Mouse (Mus musculus) stomach, embryonic 15.5 days (tissue): Measurements from ENCODE around the gene 1700010I14Rik. TPM values are rescaled to one million over a fixed set of nuclear protein-coding genes. Genes with fewer than 3 reads are reported as not detected.

Source experiments
- ATAC-seq: fragments of 200-750 bp; cut with Nextera tagmentation; 2 replicates; pipeline ENCODE4 v1.8.0; 2017; ENCODE audit warnings: low read depth, moderate number of reproducible peaks, moderate TSS enrichment; ENCODE audit not compliant: insufficient read depth, low FRiP score
- H3K27ac ChIP-seq: fragments of 300-500 bp; sonication (generic); 2 replicates; pipeline ENCODE4 v1.5.1; 2015; ENCODE audit warnings: mild to moderate bottlenecking, inconsistent platforms
- H3K27me3 ChIP-seq: fragments of 300-500 bp; sonication (generic); replicated peaks from 2 replicates; pipeline ENCODE4 v1.6.1; 2015; ENCODE audit warnings: inconsistent platforms
- H3K36me3 ChIP-seq: fragments of 300-500 bp; sonication (generic); 2 replicates; pipeline ENCODE4 v1.6.1; 2015; ENCODE audit warnings: inconsistent platforms
- H3K4me1 ChIP-seq: fragments of 300-500 bp; sonication (generic); 2 replicates; pipeline ENCODE4 v1.6.1; 2015; ENCODE audit warnings: inconsistent platforms
- H3K4me2 ChIP-seq: fragments of 300-500 bp; sonication (generic); 2 replicates; pipeline ENCODE4 v1.6.1; 2015; ENCODE audit warnings: mild to moderate bottlenecking, inconsistent platforms
- H3K4me3 ChIP-seq: fragments of 300-500 bp; sonication (generic); replicated peaks from 2 replicates; pipeline ENCODE4 v1.5.1; 2015; ENCODE audit warnings: inconsistent platforms
- H3K9ac ChIP-seq: fragments of 300-500 bp; sonication (generic); 2 replicates; pipeline ENCODE4 v1.6.1; 2015; ENCODE audit warnings: inconsistent platforms
- H3K9me3 ChIP-seq: fragments of 300-500 bp; sonication (generic); 2 replicates; pipeline ENCODE4 v1.6.1; 2016; ENCODE audit warnings: inconsistent platforms
- WGBS: fragments of 180-500 bp; shearing (Covaris S2); methylation state at CpG from one replicate; pipeline ENCODE4 v1.1.7; 2015; 5-methylcytosine and 5-hydroxymethylcytosine counted together
- polyA plus RNA-seq: library from polyadenylated mRNA; unstranded; fragments of >200 nt; fragmentation: Nextera tagmentation; extraction: Ambion mirVana; gene quantifications from 2 replicates; pipeline ENCODE4 v1.2.1, GENCODE M21; 2015

Gene 1700010I14Rik
- polyA plus RNA-seq, 1 experiment from 2014 or later, result 1.7 TPM

GRCm38 (mm10) chr17:8976745-8977144, 11.4 kb upstream of the 1700010I14Rik start:
- Histone ChIP-seq H3K9me3 (no peaks in the 10 kb centered on the region), H3K27me3 (no peaks in the 10 kb centered on the region), H3K4me2 (no peak overlapping the region), H3K27ac (no peak overlapping the region), H3K4me3 (no peak overlapping the region), H3K36me3 (no peaks in the 10 kb centered on the region), H3K9ac (no peak overlapping the region), H3K4me1 (no peaks in the 10 kb centered on the region)
- no peak for ATAC-seq
- 86% methylated on average over 6 of the region's 6 CpGs for WGBS

- no peak overlapping the region for H3K9ac ChIP-seq
- H3K4me2 ChIP-seq, result no peak overlapping the region
- H3K4me1 ChIP-seq, result no peaks in the 10 kb centered on the region
- ATAC-seq, result no peak
- H3K4me3 ChIP-seq, result no peak overlapping the region
- H3K27ac ChIP-seq, result no peak overlapping the region
- no peaks in the 10 kb centered on the region for H3K36me3 ChIP-seq
- WGBS, result 66% methylated on average over 2 of the region's 2 CpGs
- no peaks in the 10 kb centered on the region for H3K27me3 ChIP-seq
- H3K9me3 ChIP-seq, result no peaks in the 10 kb centered on the region
Observed at GRCm38 (mm10) chr17:8977271-8977670, 10.9 kb upstream of the 1700010I14Rik start.

- Histone ChIP-seq H3K4me2 (no peak overlapping the region), H3K9me3 (no peaks in the 10 kb centered on the region), H3K27ac (no peak overlapping the region), H3K4me1 (peaks cover 5% of the 10 kb centered on the region; the same call in 1 of the 2 replicates), H3K4me3 (no peak overlapping the region), H3K36me3 (no peaks in the 10 kb centered on the region), H3K27me3 (no peaks in the 10 kb centered on the region), H3K9ac (no peak overlapping the region)
- 73% methylated on average over 2 of the region's 2 CpGs for WGBS
- ATAC-seq, result no peak
Observed at GRCm38 (mm10) chr17:8983576-8983975, 4.6 kb upstream of the 1700010I14Rik start.

GRCm38 (mm10) chr17:8985714-8986113, 2.4 kb upstream of the 1700010I14Rik start:
- Histone ChIP-seq H3K27me3 (no peaks in the 10 kb centered on the region), H3K9me3 (no peaks in the 10 kb centered on the region), H3K36me3 (no peaks in the 10 kb centered on the region), H3K4me2 (no peak overlapping the region), H3K9ac (no peak overlapping the region), H3K27ac (no peak overlapping the region), H3K4me3 (no peak overlapping the region), H3K4me1 (peaks cover 5% of the 10 kb centered on the region; the same call in 1 of the 2 replicates)
- 41% methylated on average over 5 of the region's 5 CpGs for WGBS
- no peak for ATAC-seq

GRCm38 (mm10) chr17:8986551-8986950, 1.6 kb upstream of the 1700010I14Rik start:
- 70% methylated on average over 2 of the region's 2 CpGs for WGBS
- H3K27ac ChIP-seq, result no peak overlapping the region
- ATAC-seq, result no peak
- H3K9ac ChIP-seq, result no peak overlapping the region
- no peak overlapping the region for H3K4me2 ChIP-seq
- no peaks in the 10 kb centered on the region for H3K27me3 ChIP-seq
- H3K9me3 ChIP-seq, result no peaks in the 10 kb centered on the region
- H3K36me3 ChIP-seq, result no peaks in the 10 kb centered on the region
- peaks cover 5% of the 10 kb centered on the region; the same call in 1 of the 2 replicates for H3K4me1 ChIP-seq
- no peak overlapping the region for H3K4me3 ChIP-seq

GRCm38 (mm10) chr17:8987369-8987768, 764 bp upstream of the 1700010I14Rik start:
- Histone ChIP-seq H3K9me3 (no peaks in the 10 kb centered on the region), H3K4me3 (no peak overlapping the region)

GRCm38 (mm10) chr17:8991160-8991559, 3.0 kb downstream of the 1700010I14Rik start:
- Histone ChIP-seq H3K27me3 (no peaks in the 10 kb centered on the region), H3K27ac (no peak overlapping the region), H3K4me1 (peaks cover 5% of the 10 kb centered on the region; the same call in 1 of the 2 replicates), H3K9ac (no peak overlapping the region), H3K4me3 (no peak overlapping the region), H3K9me3 (no peaks in the 10 kb centered on the region), H3K4me2 (no peak overlapping the region), H3K36me3 (no peaks in the 10 kb centered on the region)
- WGBS, result 28% methylated on average over 8 of the region's 8 CpGs
- no peak for ATAC-seq

More at GRCm38 (mm10) chr17:8987369-8987768, 764 bp upstream of the 1700010I14Rik start:
- Histone ChIP-seq H3K27ac (no peak overlapping the region), H3K27me3 (no peaks in the 10 kb centered on the region), H3K4me2 (no peak overlapping the region), H3K36me3 (no peaks in the 10 kb centered on the region), H3K4me1 (peaks cover 5% of the 10 kb centered on the region; the same call in 1 of the 2 replicates), H3K9ac (no peak overlapping the region)
- 70% methylated on average over 5 of the region's 5 CpGs for WGBS
- no peak for ATAC-seq

- H3K4me3 ChIP-seq, result no peak overlapping the region
- 77% methylated on average over 1 of the region's 1 CpGs for WGBS
- no peak overlapping the region for H3K9ac ChIP-seq
- no peaks in the 10 kb centered on the region for H3K36me3 ChIP-seq
- H3K9me3 ChIP-seq, result no peaks in the 10 kb centered on the region; the same call in 1 of the 2 replicates
- no peaks in the 10 kb centered on the region for H3K4me1 ChIP-seq
- H3K4me2 ChIP-seq, result no peak overlapping the region
- H3K27ac ChIP-seq, result no peak overlapping the region
- ATAC-seq, result no peak
- no peaks in the 10 kb centered on the region for H3K27me3 ChIP-seq
Observed at GRCm38 (mm10) chr17:8995344-8995743, 7.2 kb downstream of the 1700010I14Rik start.

GRCm38 (mm10) chr17:9002438-9002837, 14.3 kb downstream of the 1700010I14Rik start:
- 61% methylated on average over 4 of the region's 4 CpGs for WGBS
- Histone ChIP-seq H3K4me1 (no peaks in the 10 kb centered on the region), H3K9me3 (no peaks in the 10 kb centered on the region; the same call in 1 of the 2 replicates), H3K4me3 (no peak overlapping the region), H3K27ac (no peak overlapping the region), H3K4me2 (no peak overlapping the region), H3K9ac (no peak overlapping the region), H3K36me3 (no peaks in the 10 kb centered on the region), H3K27me3 (no peaks in the 10 kb centered on the region)
- no peak for ATAC-seq

- Histone ChIP-seq H3K4me3 (no peak overlapping the region), H3K4me2 (no peak overlapping the region), H3K4me1 (no peaks in the 10 kb centered on the region), H3K9ac (no peak overlapping the region), H3K9me3 (no peaks in the 10 kb centered on the region; the same call in 1 of the 2 replicates), H3K27ac (no peak overlapping the region), H3K36me3 (no peaks in the 10 kb centered on the region), H3K27me3 (no peaks in the 10 kb centered on the region)
- ATAC-seq, result no peak
- WGBS, result 87% methylated on average over 4 of the region's 4 CpGs
Observed at GRCm38 (mm10) chr17:9004516-9004915, 16.4 kb downstream of the 1700010I14Rik start.

- H3K9ac ChIP-seq, result no peak overlapping the region
- no peaks in the 10 kb centered on the region for H3K4me1 ChIP-seq
- no peak overlapping the region for H3K27ac ChIP-seq
- no peak for ATAC-seq
- no peak overlapping the region for H3K4me3 ChIP-seq
- H3K4me2 ChIP-seq, result no peak overlapping the region
- no peaks in the 10 kb centered on the region for H3K9me3 ChIP-seq
- no peaks in the 10 kb centered on the region for H3K27me3 ChIP-seq
- no peaks in the 10 kb centered on the region for H3K36me3 ChIP-seq
- 29% methylated on average over 14 of the region's 14 CpGs for WGBS
Observed at GRCm38 (mm10) chr17:9023198-9023942, 35.2 kb downstream of the 1700010I14Rik start.

- no peak for ATAC-seq
- H3K36me3 ChIP-seq, result no peaks in the 10 kb centered on the region
- no peaks in the 10 kb centered on the region for H3K9me3 ChIP-seq
- no peak overlapping the region for H3K4me2 ChIP-seq
- H3K4me1 ChIP-seq, result 0 out of 2 replicates have a peak, but pooled peaks cover 5% of the 10 kb centered on the region
- no peak overlapping the region for H3K27ac ChIP-seq
- H3K9ac ChIP-seq, result no peak overlapping the region
- H3K4me3 ChIP-seq, result no peak overlapping the region
- 0 out of 2 replicates have a peak, but pooled peaks cover 3% of the 10 kb centered on the region for H3K27me3 ChIP-seq
- 42% methylated on average over 5 of the region's 5 CpGs for WGBS
Observed at GRCm38 (mm10) chr17:9030181-9030580, 42.0 kb downstream of the 1700010I14Rik start.
